Mouse (Mus musculus): ENCODE measurements around the gene Cox4i1.

GRCm38 (mm10) chr8:120630848-120631247 is 37.2 kb upstream of the Cox4i1 start:
- TF ChIP-seq POLR2A (IDR thresholded peaks at IDR 0.05; ENCODE audit: borderline replicate concordance, extremely low read depth, low read depth, low read length): no peak
- no peak for TF ChIP-seq CTCF (IDR thresholded peaks at IDR 0.05; ENCODE audit: insufficient read depth, low read length)
